Mouse (Mus musculus): ENCODE results near the gene Nfkbib. TPM values are rescaled to one million over a fixed set of nuclear protein-coding genes. Genes with fewer than 3 reads are reported as not detected.

The Nfkbib gene
- polyA plus RNA-seq, 1 experiment from 2014 or later = 29.3 TPM

- H3K27ac ChIP-seq (ENCODE audit: low read length) = peak overlapping the region; percentile 78
- H3K4me2 ChIP-seq (ENCODE audit: low read depth, low read length) = no peak overlapping the region
- no peak overlapping the region for H3K4me3 ChIP-seq (ENCODE audit: low read depth, low read length)
- peaks cover 28% of the 10 kb centered on the region for H3K4me1 ChIP-seq (ENCODE audit: control insufficient read depth, low read depth, low read length)
- H3K9ac ChIP-seq (ENCODE audit: low read depth, low read length) = no peak overlapping the region
- H3K36me3 ChIP-seq (ENCODE audit: control insufficient read depth, insufficient read depth) = no peaks in the 10 kb centered on the region
- 45% methylated on average over 10 of the region's 10 CpGs for WGBS (ENCODE audit: insufficient replicate concordance)
- H3K9me3 ChIP-seq (replicated peaks; ENCODE audit: control insufficient read depth, low read length) = no peaks in the 10 kb centered on the region
- H3K27me3 ChIP-seq (ENCODE audit: control insufficient read depth, insufficient read depth, low read depth, low read length) = no peaks in the 10 kb centered on the region
- ATAC-seq (ENCODE audit: low read depth) = no peak
Observed at GRCm38 (mm10) chr7:28801901-28802670, 34.8 kb upstream of the Nfkbib start.

DNA sequence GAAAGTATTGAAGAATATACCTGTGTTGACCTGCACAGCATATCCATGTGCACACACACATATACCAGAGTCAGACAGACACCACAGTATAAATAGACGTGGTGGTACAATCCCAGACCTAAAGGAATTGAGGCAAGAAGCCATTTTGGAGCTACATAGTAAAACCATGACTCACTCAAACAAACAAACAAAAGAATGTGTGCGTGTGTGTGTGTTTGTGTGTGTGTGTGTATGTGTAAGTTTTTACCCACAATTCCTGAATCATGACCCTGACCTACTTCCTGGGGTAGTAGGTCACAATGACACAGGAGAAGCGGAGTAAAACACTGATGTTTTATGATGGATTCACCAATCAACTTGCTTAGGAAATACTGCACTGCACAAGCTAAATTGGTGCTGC is 34.1 kb upstream of the Nfkbib start:
- Histone ChIP-seq H3K27me3 (ENCODE audit: control insufficient read depth, insufficient read depth, low read depth, low read length) (no peaks in the 10 kb centered on the region), H3K9ac (ENCODE audit: low read depth, low read length) (no peak overlapping the region), H3K36me3 (ENCODE audit: control insufficient read depth, insufficient read depth) (no peaks in the 10 kb centered on the region), H3K4me1 (ENCODE audit: control insufficient read depth, low read depth, low read length) (peaks cover 34% of the 10 kb centered on the region), H3K9me3 (replicated peaks; ENCODE audit: control insufficient read depth, low read length) (no peaks in the 10 kb centered on the region), H3K27ac (ENCODE audit: low read length) (no peak overlapping the region), H3K4me3 (ENCODE audit: low read depth, low read length) (no peak overlapping the region), H3K4me2 (ENCODE audit: low read depth, low read length) (no peak overlapping the region)
- no peak for ATAC-seq (ENCODE audit: low read depth)
- 60% methylated on average over 3 of the region's 3 CpGs for WGBS (ENCODE audit: insufficient replicate concordance)

DNA sequence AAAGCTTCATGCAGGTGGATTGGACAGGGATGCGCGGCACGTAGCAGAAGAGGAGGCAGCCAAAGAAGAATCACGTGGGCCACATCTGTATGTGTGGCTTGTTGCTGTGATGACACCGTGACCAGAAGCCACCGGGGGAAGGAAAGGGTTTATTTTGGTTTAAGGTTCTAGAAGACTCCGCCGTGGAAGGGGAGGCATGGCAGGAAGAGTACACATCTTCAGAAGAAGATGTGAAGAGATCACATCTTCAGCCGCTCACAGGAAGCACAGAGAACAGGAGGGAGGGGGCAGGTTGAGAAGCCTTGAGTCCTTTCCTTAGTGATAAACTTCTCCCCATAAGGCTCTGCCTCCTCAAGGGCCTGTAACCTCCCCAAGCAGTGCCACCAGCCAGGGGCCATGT is 32.7 kb upstream of the Nfkbib start:
- no peaks in the 10 kb centered on the region for H3K27me3 ChIP-seq (ENCODE audit: control insufficient read depth, insufficient read depth, low read depth, low read length)
- H3K36me3 ChIP-seq (ENCODE audit: control insufficient read depth, insufficient read depth) = no peaks in the 10 kb centered on the region
- H3K4me1 ChIP-seq (ENCODE audit: control insufficient read depth, low read depth, low read length) = peaks cover 44% of the 10 kb centered on the region
- no peak overlapping the region for H3K27ac ChIP-seq (ENCODE audit: low read length)
- no peaks in the 10 kb centered on the region for H3K9me3 ChIP-seq (replicated peaks; ENCODE audit: control insufficient read depth, low read length)
- 82% methylated on average over 9 of the region's 9 CpGs for WGBS (ENCODE audit: insufficient replicate concordance)
- H3K4me2 ChIP-seq (ENCODE audit: low read depth, low read length) = no peak overlapping the region
- ATAC-seq (ENCODE audit: low read depth) = no peak
- no peak overlapping the region for H3K9ac ChIP-seq (ENCODE audit: low read depth, low read length)
- H3K4me3 ChIP-seq (ENCODE audit: low read depth, low read length) = no peak overlapping the region

GRCm38 (mm10) chr7:28796562-28796975 is 29.3 kb upstream of the Nfkbib start:
- Histone ChIP-seq H3K27ac (ENCODE audit: low read length) (peak overlapping the region; percentile 69), H3K9ac (ENCODE audit: low read depth, low read length) (peak overlapping the region; percentile 63), H3K27me3 (ENCODE audit: control insufficient read depth, insufficient read depth, low read depth, low read length) (no peaks in the 10 kb centered on the region), H3K4me1 (ENCODE audit: control insufficient read depth, low read depth, low read length) (peaks cover 17% of the 10 kb centered on the region), H3K4me2 (ENCODE audit: low read depth, low read length) (peak overlapping the region; percentile 78), H3K36me3 (ENCODE audit: control insufficient read depth, insufficient read depth) (no peaks in the 10 kb centered on the region), H3K4me3 (ENCODE audit: low read depth, low read length) (peak overlapping the region; percentile 56), H3K9me3 (replicated peaks; ENCODE audit: control insufficient read depth, low read length) (no peaks in the 10 kb centered on the region)
- ATAC-seq (ENCODE audit: low read depth) = peak; percentile 81
- WGBS (ENCODE audit: insufficient replicate concordance) = 7% methylated on average over 32 of the region's 32 CpGs

DNA sequence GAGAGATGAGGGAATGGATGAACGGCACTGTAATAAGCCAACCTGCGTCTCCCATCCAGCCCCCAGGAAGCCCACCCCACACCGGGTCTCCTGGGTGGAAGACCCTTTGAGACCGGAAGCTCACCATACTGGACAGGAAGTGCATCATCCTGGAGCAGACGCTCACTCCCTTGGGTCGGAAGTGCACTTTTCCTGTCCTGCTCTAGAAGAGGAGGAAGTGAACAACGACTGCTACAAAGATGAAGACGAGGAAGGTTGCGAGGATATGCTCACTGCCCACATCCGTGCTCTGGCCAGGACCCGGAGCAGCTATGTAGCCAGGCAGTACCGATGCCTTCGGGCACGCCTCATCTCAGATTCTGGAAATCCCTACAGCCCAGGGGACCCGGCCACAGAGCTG is 28.5 kb upstream of the Nfkbib start:
- H3K9ac ChIP-seq (ENCODE audit: low read depth, low read length) = peak overlapping the region; percentile 63
- H3K27me3 ChIP-seq (ENCODE audit: control insufficient read depth, insufficient read depth, low read depth, low read length) = no peaks in the 10 kb centered on the region
- H3K4me3 ChIP-seq (ENCODE audit: low read depth, low read length) = peak overlapping the region; percentile 56

DNA sequence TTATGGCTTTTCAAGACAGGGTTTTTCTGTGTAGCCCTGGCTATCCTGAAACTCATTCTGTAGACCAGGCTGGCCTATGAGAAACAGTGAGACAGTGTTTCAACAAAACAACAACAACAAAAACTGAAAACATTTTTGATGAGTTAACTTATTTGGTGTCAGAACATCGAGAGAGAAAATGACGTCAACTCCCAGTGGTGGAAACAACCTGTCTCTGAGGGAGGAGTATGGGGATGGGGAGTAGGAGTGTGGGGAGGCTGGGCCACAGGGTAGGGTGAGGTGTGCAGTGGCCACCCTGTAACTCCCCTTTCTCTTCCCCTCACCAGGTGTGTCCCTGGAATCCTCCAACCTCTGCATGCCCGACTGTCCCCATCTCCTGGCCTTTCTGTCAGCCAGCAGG is 27.2 kb upstream of the Nfkbib start:
- Histone ChIP-seq H3K9ac (ENCODE audit: low read depth, low read length) (no peak overlapping the region), H3K4me3 (ENCODE audit: low read depth, low read length) (no peak overlapping the region), H3K36me3 (ENCODE audit: control insufficient read depth, insufficient read depth) (no peaks in the 10 kb centered on the region), H3K4me1 (ENCODE audit: control insufficient read depth, low read depth, low read length) (peaks cover 17% of the 10 kb centered on the region), H3K9me3 (replicated peaks; ENCODE audit: control insufficient read depth, low read length) (no peaks in the 10 kb centered on the region), H3K27ac (ENCODE audit: low read length) (no peak overlapping the region), H3K4me2 (ENCODE audit: low read depth, low read length) (no peak overlapping the region), H3K27me3 (ENCODE audit: control insufficient read depth, insufficient read depth, low read depth, low read length) (no peaks in the 10 kb centered on the region)
- no peak for ATAC-seq (ENCODE audit: low read depth)
- 75% methylated on average over 3 of the region's 3 CpGs for WGBS (ENCODE audit: insufficient replicate concordance)

More for the DNA sequence above, 28.5 kb upstream of the Nfkbib start:
- ATAC-seq (ENCODE audit: low read depth) = 0 out of 2 replicates have a peak, but pooled peaks have one; percentile 17
- H3K4me2 ChIP-seq (ENCODE audit: low read depth, low read length) = peak overlapping the region; percentile 78
- WGBS (ENCODE audit: insufficient replicate concordance) = 15% methylated on average over 15 of the region's 15 CpGs
- peak overlapping the region; percentile 69 for H3K27ac ChIP-seq (ENCODE audit: low read length)
- H3K36me3 ChIP-seq (ENCODE audit: control insufficient read depth, insufficient read depth) = no peaks in the 10 kb centered on the region
- peaks cover 17% of the 10 kb centered on the region for H3K4me1 ChIP-seq (ENCODE audit: control insufficient read depth, low read depth, low read length)
- no peaks in the 10 kb centered on the region for H3K9me3 ChIP-seq (replicated peaks; ENCODE audit: control insufficient read depth, low read length)

DNA sequence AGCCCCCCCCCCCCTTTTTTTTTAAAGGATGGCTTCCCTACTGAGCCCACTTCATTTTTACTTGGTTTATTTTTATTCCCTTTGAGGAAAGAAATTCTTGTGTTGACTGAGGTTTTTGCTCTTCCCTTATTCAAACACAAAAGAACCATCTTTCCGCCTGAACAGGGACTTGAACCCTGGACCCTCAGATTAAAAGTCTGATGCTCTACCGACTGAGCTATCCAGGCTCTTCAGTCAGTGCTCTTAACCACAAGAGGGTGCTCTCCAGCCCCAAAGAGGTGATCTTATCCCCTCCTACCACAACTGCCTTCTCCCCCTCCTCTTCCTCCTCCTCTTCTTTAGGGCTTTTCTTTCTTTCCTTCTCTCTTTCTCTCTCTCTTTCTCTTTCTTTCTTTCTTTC is 26.5 kb upstream of the Nfkbib start:
- H3K4me1 ChIP-seq (ENCODE audit: control insufficient read depth, low read depth, low read length) = peaks cover 17% of the 10 kb centered on the region
- no peaks in the 10 kb centered on the region for H3K36me3 ChIP-seq (ENCODE audit: control insufficient read depth, insufficient read depth)
- H3K4me3 ChIP-seq (ENCODE audit: low read depth, low read length) = no peak overlapping the region
- no peak for ATAC-seq (ENCODE audit: low read depth)
- 12% methylated on average over 2 of the region's 2 CpGs for WGBS (ENCODE audit: insufficient replicate concordance)
- H3K4me2 ChIP-seq (ENCODE audit: low read depth, low read length) = no peak overlapping the region
- H3K9ac ChIP-seq (ENCODE audit: low read depth, low read length) = no peak overlapping the region
- H3K9me3 ChIP-seq (replicated peaks; ENCODE audit: control insufficient read depth, low read length) = no peaks in the 10 kb centered on the region
- no peak overlapping the region for H3K27ac ChIP-seq (ENCODE audit: low read length)
- H3K27me3 ChIP-seq (ENCODE audit: control insufficient read depth, insufficient read depth, low read depth, low read length) = no peaks in the 10 kb centered on the region

- no peak for ATAC-seq (ENCODE audit: low read depth)
- WGBS (ENCODE audit: insufficient replicate concordance) = 55% methylated on average over 13 of the region's 14 CpGs
- peaks cover 17% of the 10 kb centered on the region for H3K4me1 ChIP-seq (ENCODE audit: control insufficient read depth, low read depth, low read length)
- H3K4me3 ChIP-seq (ENCODE audit: low read depth, low read length) = no peak overlapping the region
- H3K27ac ChIP-seq (ENCODE audit: low read length) = no peak overlapping the region
- no peaks in the 10 kb centered on the region for H3K36me3 ChIP-seq (ENCODE audit: control insufficient read depth, insufficient read depth)
- H3K9ac ChIP-seq (ENCODE audit: low read depth, low read length) = no peak overlapping the region
- H3K27me3 ChIP-seq (ENCODE audit: control insufficient read depth, insufficient read depth, low read depth, low read length) = no peaks in the 10 kb centered on the region
- H3K4me2 ChIP-seq (ENCODE audit: low read depth, low read length) = no peak overlapping the region
- no peaks in the 10 kb centered on the region for H3K9me3 ChIP-seq (replicated peaks; ENCODE audit: control insufficient read depth, low read length)
Observed at GRCm38 (mm10) chr7:28792391-28793185, 25.3 kb upstream of the Nfkbib start.

DNA sequence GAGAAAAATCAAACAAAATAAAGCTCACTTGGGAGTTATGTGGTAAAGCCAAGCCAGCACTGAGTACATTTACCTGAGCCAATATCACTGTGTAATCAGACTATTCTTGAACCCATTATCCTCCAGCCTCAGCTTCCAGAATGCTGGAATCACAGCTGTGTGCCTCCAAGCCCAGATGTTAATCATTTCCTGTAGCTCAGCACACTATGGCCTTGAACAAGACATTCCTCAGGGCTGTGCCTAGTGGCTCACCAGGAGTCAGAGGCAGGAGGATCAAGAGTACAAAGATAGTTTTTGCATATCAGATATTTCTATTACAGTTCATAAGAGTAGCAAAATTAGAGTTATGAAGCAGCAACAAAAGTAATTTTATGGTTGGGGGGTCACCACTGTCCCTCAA is 24.4 kb upstream of the Nfkbib start:
- H3K4me1 ChIP-seq (ENCODE audit: control insufficient read depth, low read depth, low read length) = peaks cover 13% of the 10 kb centered on the region
- no peak for ATAC-seq (ENCODE audit: low read depth)
- no peaks in the 10 kb centered on the region for H3K27me3 ChIP-seq (ENCODE audit: control insufficient read depth, insufficient read depth, low read depth, low read length)
- H3K36me3 ChIP-seq (ENCODE audit: control insufficient read depth, insufficient read depth) = no peaks in the 10 kb centered on the region
- H3K4me3 ChIP-seq (ENCODE audit: low read depth, low read length) = no peak overlapping the region
- H3K4me2 ChIP-seq (ENCODE audit: low read depth, low read length) = no peak overlapping the region
- no peak overlapping the region for H3K9ac ChIP-seq (ENCODE audit: low read depth, low read length)
- no peaks in the 10 kb centered on the region for H3K9me3 ChIP-seq (replicated peaks; ENCODE audit: control insufficient read depth, low read length)
- no peak overlapping the region for H3K27ac ChIP-seq (ENCODE audit: low read length)
